Mouse (Mus musculus) CD4-positive helper T cell, adult 2 months (primary cell): Measurements from ENCODE around the gene AC124502.3.

Experiments
- DNase-seq: peaks from one replicate; pipeline ENCODE4 v3.0.0-alpha.2; 2012; ENCODE audit warnings: low read depth, missing footprints, low spot score

AC124502.3 gene

DNA sequence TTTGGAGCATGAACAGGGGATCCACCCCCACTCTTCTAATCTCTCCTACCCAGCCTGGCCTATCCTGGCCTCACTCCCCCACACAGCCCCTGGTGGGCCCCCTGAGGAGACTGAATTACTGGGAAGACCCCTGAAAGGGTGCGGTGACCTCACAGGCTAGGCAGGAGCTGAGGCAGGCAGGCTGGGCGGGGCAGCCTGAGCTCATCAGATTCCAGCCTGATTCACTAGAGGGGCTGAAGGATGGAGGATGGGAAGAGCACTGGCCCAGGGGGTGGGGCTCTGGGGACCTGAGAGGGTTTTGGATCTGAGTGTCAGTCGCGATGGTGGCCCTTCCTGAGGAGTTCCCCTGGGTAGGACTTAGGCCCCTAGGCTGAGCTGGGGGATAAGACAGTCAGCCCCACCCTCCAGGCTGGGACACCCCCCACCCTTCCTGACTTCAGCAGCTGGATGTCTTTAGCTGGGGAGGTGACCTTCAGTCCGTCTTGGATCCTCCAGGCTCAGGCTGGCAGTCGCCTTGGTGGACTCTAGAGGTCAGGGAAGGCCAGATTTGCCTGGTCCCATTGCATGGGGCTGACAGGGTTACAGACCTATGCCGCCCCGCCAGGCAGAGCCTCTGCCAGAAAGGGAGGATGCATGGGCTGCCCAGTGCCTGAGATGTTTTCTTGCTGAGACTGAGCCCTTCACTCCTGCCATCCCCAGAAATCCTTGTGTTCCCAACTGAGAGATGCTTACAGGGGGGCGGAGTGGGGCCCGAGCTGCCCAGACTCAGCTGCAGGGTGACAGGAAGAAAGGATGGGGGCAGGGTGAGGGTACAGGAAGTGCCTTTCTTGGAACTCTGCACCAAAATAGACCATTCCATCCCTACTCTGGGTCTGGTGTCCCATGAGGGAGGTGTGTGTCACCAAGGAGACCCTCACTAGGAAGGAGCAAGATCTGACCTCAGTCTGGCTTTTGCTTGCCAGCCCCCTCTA, 20.4 kb downstream of the AC124502.3 start:
- no peak for DNase-seq

DNA sequence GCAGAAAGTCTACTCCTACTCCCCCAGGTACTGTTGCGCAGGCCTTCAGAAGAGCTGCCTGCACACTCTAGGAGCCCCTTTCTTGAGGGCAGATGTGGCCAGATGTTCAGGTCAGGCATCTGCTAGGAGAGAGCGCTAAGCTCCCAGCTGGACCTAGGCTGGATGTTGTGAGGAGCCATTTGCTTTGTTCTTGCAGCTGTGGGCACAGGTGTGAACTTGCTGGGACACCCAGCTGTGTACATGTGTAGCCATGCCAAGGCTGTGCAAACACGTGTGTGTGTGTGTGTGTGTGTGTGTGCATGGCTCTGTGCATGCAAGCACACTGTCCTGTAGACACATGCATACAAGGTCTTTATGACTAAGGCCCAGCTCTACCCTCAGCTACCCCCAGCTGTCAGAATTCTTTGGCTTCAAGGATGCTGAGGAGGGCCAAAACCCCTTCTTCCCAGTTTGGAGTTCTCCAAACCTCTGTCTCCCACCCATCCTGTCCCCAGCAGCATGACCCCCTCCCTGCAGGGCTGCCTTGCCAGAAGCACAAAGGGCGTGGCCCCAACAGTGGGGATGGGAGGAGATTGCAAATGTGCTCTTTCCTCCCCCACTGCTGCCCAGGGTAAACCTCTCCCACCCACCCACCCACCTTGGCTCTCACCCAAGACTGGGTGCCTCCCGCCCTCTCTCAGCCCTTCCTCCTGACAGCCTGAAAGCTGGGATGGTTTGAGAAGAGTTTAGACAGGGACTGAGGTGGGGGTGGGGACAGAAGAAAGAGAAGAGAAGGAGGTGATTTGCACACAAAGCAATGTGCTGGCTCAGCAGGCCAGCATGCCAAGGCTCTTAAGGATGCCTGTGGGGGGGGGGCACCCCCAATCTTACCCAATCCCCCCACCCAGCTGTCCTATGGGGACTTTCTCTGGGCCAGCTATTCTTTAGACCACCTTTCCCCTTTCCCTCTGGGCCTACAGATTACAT, 22.0 kb downstream of the AC124502.3 start:
- no peak for DNase-seq

DNA sequence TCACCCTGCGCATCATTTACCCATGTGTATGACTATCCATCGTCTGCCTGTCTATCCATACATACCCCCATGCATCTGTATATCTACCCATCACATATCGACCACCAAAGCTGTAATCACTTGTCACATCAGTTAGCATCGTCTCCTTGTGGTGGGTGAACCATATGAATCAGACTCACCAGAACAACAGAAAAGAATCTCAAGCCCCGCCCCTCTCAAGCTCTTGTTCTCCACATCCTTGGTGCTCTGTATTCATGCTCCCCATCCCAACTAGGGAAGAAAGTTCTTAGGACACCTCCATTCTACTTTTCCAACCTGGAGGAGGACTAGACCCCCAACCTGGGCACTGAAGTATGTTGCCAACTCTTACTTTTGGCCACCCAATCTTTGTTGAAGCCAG, 23.4 kb downstream of the AC124502.3 start:
- DNase-seq, result no peak

GRCm38 (mm10) chr19:5062446-5062845, 23.8 kb downstream of the AC124502.3 start:
- no peak for DNase-seq

DNA sequence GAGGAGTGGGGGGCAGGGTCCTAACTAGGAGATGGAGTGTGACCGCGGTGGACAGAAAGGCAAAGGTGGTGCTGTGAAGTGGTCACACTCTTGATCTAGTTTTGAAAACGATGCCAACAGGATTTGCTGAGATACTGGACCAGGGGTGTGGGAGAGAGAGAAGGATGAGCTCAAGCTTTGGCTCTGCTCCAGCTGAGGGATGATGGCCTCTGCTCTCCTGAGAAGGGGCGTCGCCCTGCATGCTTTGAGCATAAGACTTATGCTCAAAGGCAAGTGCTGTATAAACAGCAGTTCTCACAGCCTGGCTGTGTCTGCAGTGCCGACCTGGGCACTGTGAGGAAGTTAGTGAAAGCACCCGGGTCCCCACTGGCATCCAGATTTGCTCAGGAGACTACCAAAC, 26.4 kb downstream of the AC124502.3 start:
- DNase-seq, result no peak

DNA sequence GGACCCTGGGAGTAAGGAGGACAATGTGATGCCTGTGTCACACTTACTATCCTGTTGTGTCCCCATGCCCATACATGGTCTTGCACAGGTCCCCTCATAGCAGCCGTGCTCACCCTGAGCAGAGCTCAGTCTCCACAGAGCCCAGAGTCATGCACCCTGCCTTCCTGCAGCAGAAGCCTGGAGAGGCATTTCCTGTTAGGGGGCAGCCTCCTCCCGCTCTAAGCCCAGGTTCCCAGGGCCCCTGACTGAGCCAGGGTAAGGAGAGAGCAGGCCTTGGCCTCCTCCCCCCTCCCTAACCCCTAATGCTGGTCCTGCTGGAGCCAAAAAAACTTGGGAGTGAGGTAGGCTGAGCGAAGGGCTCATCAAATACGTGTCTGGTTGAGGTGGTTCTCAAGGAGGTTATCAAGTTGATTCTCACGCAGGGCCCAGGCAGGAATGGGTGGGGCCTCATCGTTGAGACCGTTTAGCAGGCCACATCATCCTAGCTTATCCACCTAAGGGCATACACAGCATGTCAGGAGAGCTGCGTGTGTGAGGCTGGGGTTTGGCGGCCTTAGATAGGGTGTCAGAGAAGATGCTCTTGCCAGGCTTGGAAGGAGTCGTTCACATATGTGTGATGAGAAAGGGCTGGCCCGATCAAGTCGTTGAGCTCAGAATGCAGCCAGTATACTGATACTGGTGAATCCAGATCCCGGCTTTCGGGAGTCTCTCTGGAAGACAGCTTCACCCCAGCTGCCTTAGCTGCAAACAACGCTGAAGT, 28.5 kb downstream of the AC124502.3 start:
- no peak for DNase-seq

DNA sequence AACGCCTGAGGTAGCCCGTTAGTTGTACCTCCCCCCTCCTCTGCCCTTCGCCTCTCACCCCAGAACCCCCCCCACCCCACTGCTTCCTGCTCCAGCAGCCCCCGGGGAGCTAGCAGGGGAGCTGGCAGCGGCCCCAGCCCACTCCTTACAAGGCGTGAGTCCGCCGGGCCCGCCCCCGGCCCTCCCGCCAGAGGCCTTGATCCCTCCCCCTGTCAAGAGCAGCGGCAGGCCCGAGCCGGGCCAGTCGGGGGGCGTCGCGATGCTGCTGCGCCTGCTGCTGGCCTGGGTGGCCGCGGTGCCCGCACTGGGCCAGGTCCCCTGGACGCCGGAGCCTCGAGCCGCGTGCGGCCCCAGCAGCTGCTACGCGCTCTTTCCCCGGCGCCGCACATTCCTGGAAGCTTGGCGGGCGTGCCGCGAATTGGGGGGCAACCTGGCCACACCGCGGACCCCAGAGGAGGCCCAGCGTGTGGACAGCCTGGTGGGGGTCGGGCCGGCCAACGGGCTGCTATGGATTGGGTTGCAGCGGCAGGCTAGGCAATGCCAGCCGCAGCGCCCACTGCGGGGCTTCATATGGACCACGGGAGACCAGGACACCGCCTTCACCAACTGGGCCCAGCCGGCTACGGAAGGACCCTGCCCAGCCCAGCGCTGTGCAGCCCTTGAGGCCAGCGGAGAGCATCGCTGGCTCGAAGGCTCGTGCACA, 29.3 kb downstream of the AC124502.3 start, which contains the start of gene Cd248:
Gene Cd248 (plus strand): TSS at position 212 of the 703 bp plus-strand sequence.
- DNase-seq, result peak; percentile 26

GRCm38 (mm10) chr19:5068570-5069234, 30.0 kb downstream of the AC124502.3 start:
- no peak for DNase-seq

DNA sequence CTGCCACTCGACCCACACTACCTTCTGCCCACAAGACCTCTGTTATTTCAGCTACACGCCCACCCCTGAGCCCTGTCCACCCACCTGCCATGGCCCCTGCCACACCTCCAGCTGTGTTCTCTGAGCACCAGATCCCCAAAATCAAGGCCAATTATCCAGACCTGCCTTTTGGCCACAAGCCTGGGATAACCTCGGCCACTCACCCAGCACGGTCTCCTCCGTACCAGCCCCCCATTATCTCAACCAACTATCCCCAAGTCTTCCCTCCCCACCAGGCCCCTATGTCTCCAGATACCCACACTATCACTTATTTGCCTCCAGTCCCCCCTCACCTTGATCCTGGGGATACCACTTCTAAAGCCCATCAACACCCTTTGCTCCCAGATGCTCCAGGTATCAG, 30.8 kb downstream of the AC124502.3 start:
- no peak for DNase-seq

GRCm38 (mm10) chr19:5069978-5070377, 31.3 kb downstream of the AC124502.3 start:
- DNase-seq, result no peak

DNA sequence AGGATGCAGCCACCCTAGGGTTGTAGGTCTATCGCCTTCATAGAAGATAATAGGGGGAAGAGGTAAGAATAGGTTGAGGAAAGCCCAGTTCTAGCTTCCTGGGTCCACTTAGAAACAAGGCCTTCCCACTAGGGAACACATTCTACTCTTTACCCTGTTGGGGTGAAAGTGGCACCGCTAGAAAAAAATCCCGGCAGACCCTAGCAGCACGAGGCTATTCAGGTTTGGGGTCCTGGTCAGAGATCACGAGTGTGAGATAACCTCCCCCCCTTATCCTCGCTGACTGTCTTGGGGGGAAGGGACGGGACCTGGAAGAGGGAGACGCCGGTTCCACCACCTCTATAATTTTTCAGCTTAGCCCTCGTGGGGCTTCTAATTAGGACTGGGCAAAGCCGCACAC, 32.4 kb downstream of the AC124502.3 start:
- no peak for DNase-seq

- peak; percentile 83 for DNase-seq
Observed at GRCm38 (mm10) chr19:5071545-5072369, 33.1 kb downstream of the AC124502.3 start.

DNA sequence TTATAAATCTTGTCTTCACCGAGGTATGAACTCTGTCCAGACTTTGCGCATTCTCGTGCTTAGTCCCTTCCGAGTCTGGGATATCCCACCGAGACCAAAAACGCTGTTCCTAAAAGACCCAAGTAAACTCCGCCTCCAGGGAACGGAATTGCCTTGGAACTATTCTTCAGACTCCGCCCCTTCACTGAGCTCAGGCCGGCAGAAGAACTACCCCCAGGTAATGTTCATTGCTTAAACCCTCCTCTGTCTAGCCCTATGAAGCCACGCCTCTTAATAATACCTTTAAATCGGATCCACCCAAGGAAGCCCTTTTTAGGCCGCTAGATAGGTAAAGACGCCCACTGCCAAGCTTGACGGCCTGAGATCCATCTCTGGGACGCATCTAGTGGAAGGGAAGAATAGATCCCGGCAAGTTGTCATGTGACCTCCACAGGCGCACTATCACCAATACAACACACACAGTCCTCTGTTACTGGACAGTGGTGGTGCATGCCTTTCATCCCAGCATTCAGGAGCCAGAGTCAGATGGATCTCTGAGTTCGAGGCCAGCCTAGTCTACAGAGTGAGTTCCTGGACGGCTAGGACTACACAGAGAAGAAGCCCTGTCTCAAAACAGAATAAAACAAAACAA, 33.8 kb downstream of the AC124502.3 start:
- no peak for DNase-seq

DNA sequence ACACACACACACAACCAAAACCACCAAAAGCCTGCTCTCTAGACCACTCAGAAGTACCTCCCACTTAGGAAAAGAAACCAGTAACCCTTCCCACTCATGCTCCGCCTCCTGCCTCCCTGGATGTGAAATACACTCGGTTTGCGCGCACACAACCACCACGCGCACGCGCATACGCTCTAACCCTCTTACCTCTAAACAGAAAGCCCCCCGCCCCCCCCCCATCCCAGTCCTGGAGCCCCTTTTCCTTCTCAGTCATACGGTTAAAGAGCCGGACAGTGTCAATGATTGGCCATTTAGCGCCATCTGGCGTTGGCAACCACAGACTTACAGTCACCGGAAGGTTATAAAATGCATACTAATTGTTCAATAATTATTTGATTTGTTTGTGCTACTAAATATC, 34.3 kb downstream of the AC124502.3 start:
- peak; percentile 58 for DNase-seq

GRCm38 (mm10) chr19:5073518-5073917, 34.8 kb downstream of the AC124502.3 start:
- DNase-seq, result no peak

GRCm38 (mm10) chr19:5079279-5079678, 40.6 kb downstream of the AC124502.3 start:
- no peak for DNase-seq

DNA sequence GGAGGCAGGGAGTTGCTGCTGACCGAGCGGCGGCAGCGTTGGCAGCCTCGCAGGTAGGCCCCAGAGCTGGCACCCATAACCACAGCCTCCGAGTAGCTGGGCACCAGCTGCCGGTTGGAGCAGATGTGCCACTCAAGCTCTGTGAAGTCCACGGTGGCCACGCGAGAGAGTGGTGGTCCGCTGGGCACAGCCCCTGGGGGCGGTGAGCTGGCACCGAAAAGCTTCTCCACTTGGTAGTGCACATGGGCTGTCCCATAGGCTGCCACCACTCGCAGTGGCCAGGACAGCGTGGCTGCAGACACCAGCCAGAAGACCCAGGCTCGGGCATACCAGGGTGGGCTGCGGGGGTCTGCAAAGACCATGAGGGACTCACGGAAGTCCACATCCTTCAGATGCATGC, 43.3 kb downstream of the AC124502.3 start:
- DNase-seq, result no peak

GRCm38 (mm10) chr19:5082596-5082995, 43.9 kb downstream of the AC124502.3 start:
- DNase-seq, result no peak
